Mouse (Mus musculus) intestine, postnatal 0 days (tissue): Measurements from ENCODE around the gene Adra2c. TPM values are rescaled to one million over a fixed set of nuclear protein-coding genes. Genes with fewer than 3 reads are reported as not detected.

Source experiments
- ATAC-seq: fragments of 200-750 bp; cut with Nextera tagmentation; 2 replicates; pipeline ENCODE4 v1.8.0; 2017; ENCODE audit warnings: mild to moderate bottlenecking, moderate TSS enrichment, moderate library complexity
- H3K27ac ChIP-seq: fragments of 300-500 bp; sonication (generic); 2 replicates; pipeline ENCODE4 v1.5.1; 2014; ENCODE audit warnings: mild to moderate bottlenecking, low read depth, low read length, moderate library complexity
- H3K27me3 ChIP-seq: fragments of 300-500 bp; sonication (generic); replicated peaks from 2 replicates; pipeline ENCODE4 v1.6.1; 2014; ENCODE audit warnings: low read length, mixed read lengths; ENCODE audit not compliant: control insufficient read depth, insufficient read depth
- H3K36me3 ChIP-seq: fragments of 300-500 bp; sonication (generic); 2 replicates; pipeline ENCODE4 v1.6.1; 2014; ENCODE audit warnings: mild to moderate bottlenecking, moderate library complexity; ENCODE audit not compliant: control insufficient read depth, insufficient read depth
- H3K4me1 ChIP-seq: fragments of 300-500 bp; sonication (generic); replicated peaks from 2 replicates; pipeline ENCODE4 v1.6.1; 2014; ENCODE audit warnings: antibody characterized with exemption, low read length, mixed read lengths; ENCODE audit not compliant: control insufficient read depth, insufficient read depth
- H3K4me2 ChIP-seq: fragments of 300-500 bp; sonication (generic); replicated peaks from 2 replicates; pipeline ENCODE4 v1.6.1; 2014; ENCODE audit warnings: low read depth, mild to moderate bottlenecking, moderate library complexity
- H3K4me3 ChIP-seq: fragments of 300-500 bp; sonication (generic); 2 replicates; pipeline ENCODE4 v1.5.1; 2014; ENCODE audit warnings: low read depth, low read length
- H3K9ac ChIP-seq: fragments of 300-500 bp; sonication (generic); 2 replicates; pipeline ENCODE4 v1.6.1; 2014; ENCODE audit warnings: mild to moderate bottlenecking, low read depth, low read length
- H3K9me3 ChIP-seq: fragments of 300-500 bp; sonication (generic); 2 replicates; pipeline ENCODE4 v1.6.1; 2016; ENCODE audit warnings: mixed run types; ENCODE audit not compliant: control insufficient read depth
- CTCF ChIP-seq: sonication (generic); IDR thresholded peaks from 2 replicates; pipeline ENCODE4 v1.5.1; 2016; ENCODE audit warnings: low read depth, mild to moderate bottlenecking, control low read depth, antibody characterized with exemption, moderate library complexity
- WGBS: fragments of 180-500 bp; shearing (Covaris S2); extraction: QIAGEN DNeasy Blood & Tissue Kit; methylation state at CpG from one replicate; pipeline ENCODE4 v1.1.7; 2014; 5-methylcytosine and 5-hydroxymethylcytosine counted together
- polyA plus RNA-seq: library from polyadenylated mRNA; unstranded; fragments of >200 nt; fragmentation: Nextera tagmentation; extraction: Ambion mirVana; gene quantifications from 2 replicates; pipeline ENCODE4 v1.2.1, GENCODE M21; 2015

Gene Adra2c
- polyA plus RNA-seq, 1 experiment from 2014 or later = 0.13 TPM

- H3K27me3 ChIP-seq = peaks cover 56% of the 10 kb centered on the region
- TF ChIP-seq CTCF = no peak
These were observed 1.5 kb downstream of the Adra2c start for GRCm38 (mm10) chr5:35279696-35280001.

DNA sequence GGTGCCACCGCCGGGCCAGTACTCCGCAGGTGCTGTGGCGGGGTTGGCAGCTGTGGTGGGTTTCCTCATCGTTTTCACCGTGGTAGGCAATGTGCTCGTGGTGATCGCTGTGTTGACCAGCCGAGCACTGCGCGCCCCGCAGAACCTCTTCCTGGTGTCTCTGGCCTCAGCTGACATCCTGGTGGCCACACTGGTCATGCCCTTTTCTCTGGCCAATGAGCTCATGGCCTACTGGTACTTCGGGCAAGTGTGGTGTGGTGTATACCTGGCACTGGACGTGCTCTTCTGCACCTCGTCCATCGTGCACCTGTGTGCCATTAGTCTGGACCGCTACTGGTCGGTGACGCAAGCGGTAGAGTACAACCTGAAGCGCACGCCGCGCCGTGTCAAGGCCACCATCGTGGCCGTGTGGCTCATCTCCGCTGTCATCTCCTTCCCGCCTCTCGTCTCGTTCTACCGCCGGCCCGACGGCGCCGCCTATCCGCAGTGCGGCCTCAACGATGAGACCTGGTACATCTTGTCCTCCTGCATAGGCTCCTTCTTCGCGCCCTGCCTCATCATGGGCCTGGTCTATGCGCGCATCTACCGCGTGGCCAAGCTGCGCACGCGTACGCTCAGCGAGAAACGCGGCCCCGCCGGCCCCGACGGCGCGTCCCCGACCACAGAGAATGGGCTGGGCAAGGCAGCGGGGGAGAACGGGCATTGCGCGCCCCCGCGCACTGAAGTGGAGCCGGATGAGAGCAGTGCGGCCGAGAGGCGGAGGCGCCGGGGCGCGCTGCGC is 2.1 kb downstream of the Adra2c start:
- Histone ChIP-seq H3K9ac (no peak overlapping the region), H3K4me1 (no peaks in the 10 kb centered on the region), H3K27ac (no peak overlapping the region), H3K4me2 (0 out of 2 replicates have a peak overlapping the region, but pooled peaks have one; percentile 58), H3K9me3 (no peaks in the 10 kb centered on the region), H3K27me3 (peaks cover 56% of the 10 kb centered on the region), H3K4me3 (no peak overlapping the region), H3K36me3 (no peaks in the 10 kb centered on the region)
- no peak for ATAC-seq
- 5% methylated on average over 75 of the region's 75 CpGs for WGBS
- TF ChIP-seq CTCF = peak; percentile 21; the same call in 1 of the 2 replicates

More at GRCm38 (mm10) chr5:35279696-35280001, 1.5 kb downstream of the Adra2c start:
- H3K9ac ChIP-seq = no peak overlapping the region
- no peaks in the 10 kb centered on the region for H3K4me1 ChIP-seq
- peak overlapping the region; percentile 27; the same call in 1 of the 2 replicates for H3K4me3 ChIP-seq
- H3K4me2 ChIP-seq = peak overlapping the region; percentile 58
- no peaks in the 10 kb centered on the region for H3K9me3 ChIP-seq
- no peak overlapping the region for H3K27ac ChIP-seq
- WGBS = under 1% methylated on average over 49 of the region's 49 CpGs
- no peaks in the 10 kb centered on the region for H3K36me3 ChIP-seq
- ATAC-seq = no peak

- WGBS = 5% methylated on average over 39 of the region's 40 CpGs
- Histone ChIP-seq H3K4me3 (no peak overlapping the region), H3K36me3 (no peaks in the 10 kb centered on the region), H3K9ac (no peak overlapping the region), H3K4me1 (no peaks in the 10 kb centered on the region), H3K27me3 (peaks cover 56% of the 10 kb centered on the region), H3K4me2 (no peak overlapping the region), H3K27ac (no peak overlapping the region), H3K9me3 (no peaks in the 10 kb centered on the region)
- ATAC-seq = no peak
- TF ChIP-seq CTCF = no peak
These were observed 2.7 kb downstream of the Adra2c start for GRCm38 (mm10) chr5:35280783-35281165.

DNA sequence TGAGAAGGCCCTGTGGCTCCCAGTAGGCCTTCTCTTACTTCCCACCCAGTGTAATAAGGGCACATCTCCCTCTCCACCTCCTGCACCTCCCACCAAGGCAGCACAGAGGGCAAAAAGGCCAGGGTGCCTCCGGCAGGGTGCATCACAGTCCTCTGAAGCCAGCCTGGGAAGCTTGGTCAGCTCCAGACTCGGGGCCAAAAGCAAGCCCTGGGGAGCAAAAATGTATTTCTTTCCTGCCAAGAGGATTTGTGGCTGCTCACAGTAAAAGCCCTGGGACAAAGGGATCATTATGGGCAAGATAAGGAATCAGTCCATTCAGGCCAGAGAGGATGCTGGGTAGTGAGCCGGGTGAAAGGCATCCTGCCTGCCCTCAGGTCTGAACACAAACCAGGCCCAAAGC is 7.2 kb downstream of the Adra2c start:
- no peak overlapping the region for H3K4me2 ChIP-seq
- WGBS = 44% methylated on average over 3 of the region's 3 CpGs
- no peak for ATAC-seq
- no peaks in the 10 kb centered on the region for H3K36me3 ChIP-seq
- H3K4me1 ChIP-seq = no peaks in the 10 kb centered on the region
- no peak for TF ChIP-seq CTCF
- no peak overlapping the region for H3K9ac ChIP-seq
- H3K9me3 ChIP-seq = no peaks in the 10 kb centered on the region
- H3K27me3 ChIP-seq = peaks cover 21% of the 10 kb centered on the region
- no peak overlapping the region for H3K4me3 ChIP-seq
- no peak overlapping the region for H3K27ac ChIP-seq

- Histone ChIP-seq H3K36me3 (no peaks in the 10 kb centered on the region), H3K4me1 (no peaks in the 10 kb centered on the region), H3K4me3 (no peak overlapping the region), H3K4me2 (no peak overlapping the region), H3K27ac (no peak overlapping the region), H3K9ac (no peak overlapping the region), H3K27me3 (peaks cover 12% of the 10 kb centered on the region), H3K9me3 (no peaks in the 10 kb centered on the region)
- no peak for TF ChIP-seq CTCF
- 74% methylated on average over 5 of the region's 5 CpGs for WGBS
- ATAC-seq = no peak
These were observed 8.1 kb downstream of the Adra2c start for GRCm38 (mm10) chr5:35286190-35286589.

DNA sequence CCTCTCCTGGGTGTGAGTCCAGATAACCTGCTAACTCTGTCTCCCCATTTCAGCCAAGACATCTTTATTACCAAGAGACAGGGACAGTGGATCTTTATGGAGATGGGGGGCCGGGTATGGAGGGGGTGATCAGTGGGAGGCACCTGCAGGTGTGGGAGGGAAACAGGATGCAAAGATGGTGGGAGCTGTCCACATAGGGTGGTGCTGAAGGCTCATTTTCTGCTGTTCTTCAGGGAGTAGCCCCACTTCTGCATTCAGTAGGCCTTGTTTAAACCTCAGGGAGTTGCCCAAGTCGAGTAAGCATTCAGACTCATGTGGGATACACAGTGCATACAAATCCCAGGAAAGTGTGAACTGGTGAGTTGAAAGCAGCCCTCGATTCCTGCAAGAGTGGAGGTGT is 21.5 kb downstream of the Adra2c start:
- no peaks in the 10 kb centered on the region for H3K4me1 ChIP-seq
- no peak for TF ChIP-seq CTCF
- ATAC-seq = no peak
- no peaks in the 10 kb centered on the region for H3K27me3 ChIP-seq
- H3K9ac ChIP-seq = no peak overlapping the region
- no peak overlapping the region for H3K4me3 ChIP-seq
- H3K9me3 ChIP-seq = no peaks in the 10 kb centered on the region
- H3K4me2 ChIP-seq = no peak overlapping the region
- H3K36me3 ChIP-seq = no peaks in the 10 kb centered on the region
- WGBS = 17% methylated on average over 3 of the region's 3 CpGs
- H3K27ac ChIP-seq = no peak overlapping the region
